Mouse (Mus musculus) left cerebral cortex, adult 9 months (tissue): Measurements from ENCODE around the gene 4932438H23Rik.

Experiments used
- DNase-seq, 2 experiments: peaks; one replicate each; pipeline ENCODE4 v3.0.0; 2022; ENCODE audit warnings: low spot score in 2 of 2

Gene 4932438H23Rik

GRCm38 (mm10) chr16:91095022-91095421, at the start of gene 4932438H23Rik:
Gene 4932438H23Rik (minus strand): TSS chr16:91095122.
- no peak for DNase-seq

DNA sequence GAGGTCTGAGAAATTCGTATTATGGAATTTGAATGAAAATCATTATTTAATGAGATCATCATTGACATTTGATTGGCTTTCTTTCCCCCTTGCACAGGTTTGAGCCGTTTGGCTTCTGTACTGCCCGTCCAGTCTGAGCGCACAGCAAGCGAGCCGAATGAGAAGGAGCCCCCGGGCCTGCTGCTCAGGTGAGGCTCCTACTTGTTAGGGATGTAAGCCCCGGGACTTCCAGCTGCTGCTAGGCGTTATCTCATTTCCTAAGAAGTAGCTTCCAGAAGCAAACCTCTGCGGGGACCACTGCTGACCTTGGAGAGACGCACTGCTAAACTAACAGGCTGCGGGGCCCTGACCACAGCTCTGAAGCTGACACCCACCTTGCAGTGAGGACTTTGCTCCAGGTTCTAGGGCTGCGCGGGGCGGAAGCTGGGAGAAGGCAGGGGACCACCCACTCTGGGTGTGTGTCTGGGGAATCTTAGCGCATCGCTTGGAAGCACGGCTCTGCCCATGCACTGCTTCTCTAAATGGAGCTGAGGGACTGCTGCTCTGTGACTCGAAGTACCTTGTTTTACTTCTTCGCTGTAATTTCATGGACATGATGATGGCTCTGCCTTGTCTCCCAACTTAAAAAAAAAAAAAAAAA, 46.2 kb upstream of the 4932438H23Rik start:
- DNase-seq: no peak

- no peak for DNase-seq
Observed at GRCm38 (mm10) chr16:91140457-91140856, 45.5 kb upstream of the 4932438H23Rik start.

- no peak for DNase-seq
Observed at GRCm38 (mm10) chr16:91140056-91140455, 45.1 kb upstream of the 4932438H23Rik start.

DNA sequence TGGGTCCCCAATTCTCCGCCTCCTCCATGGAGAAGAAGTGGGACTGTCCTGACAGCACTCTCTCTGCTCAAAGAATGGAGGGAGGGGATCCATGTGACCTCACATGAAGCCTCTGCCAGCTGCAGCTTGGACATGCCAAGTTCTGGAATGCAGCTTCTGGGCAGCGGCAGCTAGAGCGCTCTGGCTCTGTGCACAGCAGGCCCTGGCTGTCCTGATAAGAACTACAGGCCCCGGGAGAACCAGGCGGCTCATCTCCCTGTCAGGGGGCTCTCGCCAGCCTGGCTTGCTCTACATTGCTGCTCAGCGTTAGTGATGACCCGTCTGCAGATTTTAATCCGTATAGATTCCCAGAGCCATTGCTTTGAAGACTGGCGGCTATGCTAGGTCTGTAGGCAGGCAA, 44.6 kb upstream of the 4932438H23Rik start:
- DNase-seq: peak in 1 of 2 experiments; percentile 14

GRCm38 (mm10) chr16:91138736-91139135, 43.8 kb upstream of the 4932438H23Rik start:
- DNase-seq: no peak

DNA sequence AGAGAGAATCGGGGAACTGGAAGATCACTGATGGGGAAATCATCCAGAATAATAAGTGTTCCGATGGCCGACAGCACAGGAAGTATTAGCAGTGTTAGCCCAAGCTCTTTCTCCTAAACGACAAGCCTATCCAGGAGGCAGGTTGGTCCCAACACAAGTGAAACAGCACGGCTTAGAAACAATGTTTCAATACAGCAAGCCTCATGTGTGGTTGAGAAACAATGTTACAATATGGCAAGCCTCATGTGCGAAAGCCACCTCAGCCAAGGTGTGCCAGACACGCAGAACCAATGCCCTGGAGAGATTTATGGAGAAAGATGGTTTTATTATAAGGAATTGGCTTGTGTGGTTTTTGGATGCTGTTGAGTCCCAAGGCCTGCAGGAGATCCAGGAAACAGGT, 43.2 kb upstream of the 4932438H23Rik start:
- no peak for DNase-seq

DNA sequence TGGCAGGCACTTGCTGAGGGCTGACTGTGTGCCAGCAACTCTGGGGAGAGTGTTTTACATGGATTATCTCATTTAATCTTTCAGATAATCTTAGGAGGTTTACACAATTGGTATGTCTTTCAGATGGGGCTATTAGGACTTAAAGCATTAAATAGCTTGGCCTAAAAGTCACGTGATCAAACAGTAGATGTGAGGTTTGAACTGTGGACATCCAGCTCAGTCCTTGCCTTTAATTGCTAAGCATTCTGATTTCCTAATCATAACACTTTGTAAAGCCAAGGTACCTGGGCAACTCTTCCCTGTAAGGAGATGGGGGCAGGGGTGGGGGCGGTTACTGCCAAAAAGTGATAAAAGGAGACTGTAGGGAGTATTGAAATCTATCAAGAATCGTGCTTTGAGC, 41.7 kb upstream of the 4932438H23Rik start:
- DNase-seq: no peak

DNA sequence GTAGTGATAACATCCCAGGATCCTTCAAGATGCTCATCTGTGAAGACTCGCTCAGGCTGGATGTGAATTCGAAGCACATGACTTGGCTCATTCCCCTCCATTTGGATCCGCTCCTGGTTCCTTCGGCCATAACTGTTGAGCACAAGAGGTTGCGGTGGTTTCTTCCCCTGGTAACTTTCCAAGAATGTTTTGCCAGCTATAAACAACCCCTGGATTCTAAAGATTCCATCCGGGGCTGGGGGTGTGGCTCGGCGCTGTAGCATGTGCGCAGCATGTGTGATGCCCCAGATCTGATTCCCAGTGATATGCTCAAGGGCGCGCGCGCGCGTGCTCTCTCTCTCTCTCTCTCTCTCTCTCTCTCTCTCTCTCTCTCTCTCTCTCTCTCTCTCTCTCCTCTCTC, 35.0 kb upstream of the 4932438H23Rik start:
- DNase-seq: no peak

GRCm38 (mm10) chr16:91128431-91128830, 33.5 kb upstream of the 4932438H23Rik start:
- DNase-seq: no peak

DNA sequence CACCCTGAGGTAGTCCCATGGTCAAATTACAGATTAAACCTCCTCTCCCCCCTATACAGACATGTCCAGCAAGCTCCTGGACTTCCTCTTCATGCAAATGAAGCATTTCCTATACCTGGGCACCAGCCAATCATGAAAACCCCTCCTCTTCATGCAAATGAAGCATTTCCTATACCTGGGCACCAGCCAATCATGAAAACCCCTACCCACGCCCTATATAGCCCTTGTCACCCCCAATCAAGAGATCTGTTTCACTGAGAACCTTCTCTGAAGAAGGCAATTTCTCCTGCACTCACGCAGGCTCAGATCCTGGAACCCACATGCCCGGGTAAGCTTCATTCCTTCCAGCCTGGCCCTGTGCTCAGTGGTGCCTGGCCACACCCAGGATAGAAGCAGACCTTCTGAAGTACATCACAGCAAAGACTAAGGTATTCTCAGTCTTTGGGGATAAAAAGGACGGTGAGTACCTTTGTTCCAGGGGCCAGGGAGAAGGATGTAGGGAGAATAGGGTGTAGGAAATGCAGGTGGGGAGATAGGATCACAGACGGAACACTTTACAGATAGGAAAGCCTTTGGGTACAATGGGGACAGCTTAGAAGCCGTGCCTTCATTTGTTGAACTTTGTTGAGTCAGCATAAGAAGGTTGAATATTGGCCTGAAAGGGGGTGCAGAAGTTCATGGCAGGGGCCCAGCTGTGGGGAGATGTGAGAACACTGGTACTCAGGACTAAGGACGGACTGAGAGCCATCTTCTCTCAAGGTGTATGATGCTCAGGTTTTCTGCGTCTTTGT, 32.0 kb upstream of the 4932438H23Rik start:
- no peak for DNase-seq

DNA sequence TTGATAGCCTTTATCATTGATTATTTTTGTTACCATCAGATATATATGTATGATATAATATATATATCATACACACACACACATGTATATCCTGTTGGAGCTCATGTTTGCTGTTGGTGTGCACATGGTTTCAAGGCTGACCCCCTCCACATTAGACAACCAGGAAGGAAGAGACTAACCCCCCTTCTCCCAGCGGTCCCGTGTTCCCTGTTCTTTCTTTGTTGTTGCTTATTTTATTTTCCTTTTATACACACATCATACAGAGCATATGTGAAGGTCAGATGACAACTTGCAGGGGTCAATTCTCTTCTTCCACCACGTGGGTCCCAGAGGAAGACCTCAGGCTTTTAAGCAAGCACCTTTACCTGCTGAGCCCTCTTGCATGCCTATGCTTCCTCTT, 29.3 kb upstream of the 4932438H23Rik start:
- DNase-seq: no peak

DNA sequence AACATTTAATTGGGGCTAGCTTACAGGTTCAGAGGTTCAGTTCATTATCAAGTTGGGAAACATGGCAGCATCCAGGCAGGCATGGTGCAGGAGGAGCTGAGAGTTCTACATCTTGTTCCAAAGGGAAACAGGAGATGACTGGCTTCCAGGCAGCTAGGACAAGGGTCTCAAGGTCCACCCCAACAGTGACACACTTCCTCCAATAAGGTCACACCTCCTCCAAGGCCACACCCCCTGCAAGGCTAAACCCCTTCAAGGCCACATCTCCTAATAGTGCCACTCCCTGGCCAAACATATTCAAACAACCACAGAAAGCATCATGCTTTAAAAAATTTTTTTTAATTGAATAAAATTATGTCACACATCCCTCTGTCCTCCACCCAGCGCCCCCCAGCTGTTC, 28.9 kb upstream of the 4932438H23Rik start:
- DNase-seq: no peak

DNA sequence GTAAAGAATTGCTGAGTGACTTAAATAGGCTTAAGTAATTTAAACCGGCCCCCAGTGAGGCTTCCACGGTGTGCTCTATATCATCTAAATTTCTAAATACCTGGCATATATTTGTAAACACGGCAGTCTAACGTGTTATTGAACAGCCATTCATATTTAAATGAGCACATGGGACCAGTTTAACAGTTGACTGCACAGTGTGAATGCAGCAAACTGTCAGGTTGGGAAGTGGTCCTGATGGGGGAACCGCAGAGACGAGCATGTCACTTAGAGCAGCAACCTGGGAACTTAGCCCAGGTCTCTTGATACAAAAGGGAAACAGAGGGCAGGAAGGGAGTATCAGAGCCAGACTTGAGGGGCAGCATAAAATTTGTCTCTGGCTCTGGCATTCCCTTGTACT, 25.0 kb upstream of the 4932438H23Rik start:
- DNase-seq: no peak

DNA sequence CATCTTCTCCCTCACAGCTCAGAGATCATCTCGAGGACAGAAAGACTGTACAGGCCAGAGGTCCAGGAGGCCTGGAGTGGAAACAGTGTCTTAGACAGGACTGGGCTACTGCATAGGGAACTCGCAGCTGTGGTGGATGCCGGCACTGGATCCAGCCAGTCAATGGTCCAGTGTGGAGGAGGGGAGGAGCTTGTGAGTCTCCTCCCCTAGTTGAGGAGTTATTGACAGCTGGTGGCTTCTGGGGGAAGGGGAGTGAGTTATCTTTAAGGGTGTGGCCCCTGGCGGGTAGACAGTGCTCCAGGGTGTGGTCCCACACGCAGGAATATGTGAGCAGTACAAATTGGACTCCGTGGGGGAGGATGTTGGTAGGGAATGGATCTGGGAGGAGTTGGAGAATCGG, 21.8 kb upstream of the 4932438H23Rik start:
- no peak for DNase-seq

DNA sequence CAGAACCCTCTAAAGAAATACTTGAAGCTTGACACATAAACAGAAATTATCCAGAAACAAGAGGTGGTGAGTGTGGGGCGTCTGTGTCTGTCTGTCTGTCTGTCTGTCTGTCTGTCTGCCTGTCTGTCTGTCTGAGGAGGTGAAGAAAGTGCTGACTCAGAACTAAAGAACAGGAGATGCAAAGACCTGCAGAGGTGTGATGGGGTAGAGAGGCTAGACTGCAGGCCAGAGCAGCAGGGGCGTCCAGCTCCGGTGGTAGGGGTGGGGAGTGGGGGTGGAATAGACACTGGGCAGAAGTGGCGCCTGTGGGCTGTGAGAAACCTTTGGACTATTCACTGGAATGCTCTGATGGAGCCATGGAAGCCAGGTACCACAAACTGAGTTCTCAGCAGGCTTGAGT, 21.1 kb upstream of the 4932438H23Rik start:
- DNase-seq: no peak

DNA sequence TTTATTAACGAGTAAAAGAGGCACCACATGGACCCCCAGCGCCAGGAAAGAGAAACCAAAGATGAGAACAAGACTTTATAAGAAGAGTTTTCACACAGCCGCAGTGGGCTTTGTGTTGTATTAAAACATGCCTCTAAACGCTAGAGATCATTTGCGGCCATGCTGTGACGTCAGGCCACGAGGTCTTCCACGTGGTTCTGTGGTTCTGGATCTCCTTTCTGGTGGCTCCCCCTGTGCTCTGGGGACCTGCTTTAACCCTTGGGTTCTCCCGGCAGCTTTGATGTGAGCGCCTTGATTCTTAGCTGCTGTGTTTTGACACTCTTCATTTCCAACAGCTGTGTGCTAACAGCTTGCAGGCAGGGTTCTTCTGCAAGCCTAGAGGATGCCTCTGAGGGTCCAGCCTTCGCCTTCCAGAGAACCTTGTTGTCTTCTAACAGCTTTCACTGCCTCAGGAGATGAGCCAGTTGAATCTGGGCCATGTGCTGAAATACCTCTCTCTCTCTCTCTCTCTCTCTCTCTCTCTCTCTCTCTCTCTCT, 16.1 kb upstream of the 4932438H23Rik start:
- no peak for DNase-seq

DNA sequence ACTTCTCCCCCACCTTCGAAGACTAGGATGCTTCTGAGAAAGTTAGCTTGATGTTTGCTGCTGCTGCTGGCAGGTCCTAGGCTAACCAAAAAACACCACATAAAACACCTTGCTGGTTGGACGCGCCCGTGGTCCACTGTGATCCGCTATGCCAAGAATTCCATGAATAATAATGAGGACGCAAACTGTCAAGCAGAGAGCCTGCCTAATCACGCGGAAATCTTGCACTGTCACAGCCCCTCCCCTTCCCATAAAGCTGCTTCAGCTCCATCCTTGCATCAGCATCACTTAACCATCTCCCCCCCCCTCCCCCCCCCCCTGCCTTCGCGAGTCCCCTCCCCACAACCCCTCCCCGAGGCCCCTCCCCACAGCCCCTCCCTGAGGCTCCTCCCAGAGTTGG, 12.7 kb upstream of the 4932438H23Rik start:
- DNase-seq: no peak

GRCm38 (mm10) chr16:91105481-91106051, 10.6 kb upstream of the 4932438H23Rik start:
- DNase-seq: no peak

DNA sequence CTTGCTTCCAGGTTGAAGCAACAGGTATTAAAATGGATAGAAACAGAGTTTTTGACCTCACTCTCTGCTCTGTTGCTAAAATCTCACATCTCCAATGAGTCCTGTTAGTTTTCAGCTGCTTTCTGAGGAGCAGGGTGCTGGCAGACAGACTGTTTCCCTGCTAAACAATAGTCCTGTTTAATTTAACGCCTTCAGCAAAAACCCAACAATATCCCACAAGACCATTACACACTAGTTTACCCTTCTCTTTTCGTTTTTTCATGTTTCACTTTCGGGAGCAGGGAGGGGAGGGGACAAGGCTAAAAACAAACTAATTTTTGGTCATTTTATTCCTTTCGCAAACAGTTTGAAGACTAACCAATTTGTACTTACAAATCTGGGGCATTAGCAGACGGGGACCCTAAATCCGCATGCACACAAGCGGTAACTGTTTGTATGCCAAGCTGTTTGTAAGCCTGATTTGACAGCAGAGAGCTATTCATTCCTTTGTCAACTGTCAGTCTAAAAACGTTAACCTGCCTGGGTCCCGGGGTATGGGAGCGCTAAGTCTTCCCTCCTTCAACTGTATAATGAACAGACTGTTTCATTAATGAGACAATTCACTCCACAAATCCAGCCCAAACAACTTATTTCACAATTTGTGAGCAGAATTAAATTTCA, 10.0 kb upstream of the 4932438H23Rik start:
- no peak for DNase-seq

DNA sequence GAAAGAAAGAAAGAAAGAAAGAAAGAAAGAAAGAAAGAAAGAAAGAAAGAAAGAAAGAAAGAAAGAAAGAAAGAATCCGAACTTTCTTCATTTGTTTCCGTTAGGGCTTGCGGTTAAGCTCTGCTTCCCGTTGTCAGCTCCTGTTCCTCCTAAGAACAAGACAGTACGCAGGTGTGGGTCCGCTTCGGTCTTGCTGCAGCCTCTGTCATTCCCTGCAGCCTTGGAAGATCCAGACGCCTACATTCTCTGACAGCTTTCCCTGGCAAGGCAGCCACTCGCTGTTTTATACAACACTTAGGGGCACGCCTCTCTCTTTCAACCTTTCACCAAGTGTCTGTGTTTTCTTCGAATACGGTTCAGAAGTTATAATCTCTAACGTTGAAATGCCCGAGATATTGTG, 8.5 kb upstream of the 4932438H23Rik start:
- DNase-seq: no peak

DNA sequence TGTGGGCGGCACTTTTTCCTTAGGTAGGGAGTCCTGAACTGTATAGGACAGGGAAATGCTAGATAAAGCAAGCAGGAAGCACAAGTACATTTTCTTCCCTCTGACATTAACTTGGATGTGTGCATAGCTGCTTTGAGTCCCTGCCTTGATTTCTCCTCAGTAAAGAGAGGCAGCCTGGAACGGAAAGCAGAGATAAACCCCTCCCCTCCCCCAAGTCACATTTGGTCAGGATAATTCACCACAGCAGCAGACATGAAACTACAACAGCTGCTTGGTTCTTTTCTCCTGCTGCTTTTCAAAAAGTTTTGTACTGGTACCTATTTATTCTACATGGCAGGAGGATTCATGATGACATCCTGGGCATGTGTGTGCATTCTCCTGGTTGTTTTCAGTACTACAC, 5.6 kb upstream of the 4932438H23Rik start:
- DNase-seq: no peak
